Mouse (Mus musculus): ENCODE results near the gene Trim29.

- TF ChIP-seq CTCF (IDR thresholded peaks at IDR 0.05; ENCODE audit: borderline replicate concordance, insufficient read depth, low read depth, low read length) (no peak), POLR2A (IDR thresholded peaks at IDR 0.05; ENCODE audit: borderline replicate concordance, insufficient read depth, low read length) (no peak)
Observed at GRCm38 (mm10) chr9:43310538-43310937, at the start of gene Trim29.
